Mouse (Mus musculus): ENCODE measurements at regions not wholly inside any gene's neighbourhood (a gene's known extent, or its start where the extent isn't known, plus 50 kb on each side); places are given as distances from the start of the nearest gene placed in this dataset.

GRCm38 (mm10) chr1:90395331-90396016 lies 191.7 kb downstream of the Ackr3 start:
- TF ChIP-seq CTCF (IDR thresholded peaks at IDR 0.05; ENCODE audit: control insufficient read depth, insufficient read depth, low read length) (no peak), POLR2A (IDR thresholded peaks at IDR 0.05; ENCODE audit: borderline replicate concordance, control insufficient read depth, low read depth, low read length) (no peak)
